Mouse (Mus musculus): Measurements from ENCODE around the gene Vmn1r56. TPM values are rescaled to one million over a fixed set of nuclear protein-coding genes. Genes with fewer than 3 reads are reported as not detected.
"Not testable (repeated sequence)": the region's sequence is repeated elsewhere in the genome, so short reads cannot be mapped to it uniquely, and the experiment has no call there.

The Vmn1r56 gene
- total RNA-seq (2021), result not detected

DNA sequence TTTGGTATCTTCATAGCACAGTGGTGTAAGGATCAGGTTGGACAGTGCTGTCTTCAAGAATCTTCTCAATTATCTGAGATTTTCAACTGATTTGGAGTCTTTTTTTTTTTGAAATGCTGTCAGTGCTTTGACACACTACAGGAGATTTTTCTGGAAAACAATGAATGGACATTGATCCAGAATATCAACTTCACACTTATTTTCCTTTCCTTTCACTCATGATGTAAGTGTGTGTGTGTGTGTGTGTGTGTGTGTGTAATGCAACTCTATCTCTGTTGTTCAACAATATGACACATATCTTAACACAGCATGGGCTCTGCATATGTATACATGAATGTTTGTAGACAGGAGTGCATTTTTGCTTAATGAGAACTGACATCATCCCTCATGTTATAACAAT is at the start of gene Vmn1r56:
TSS of gene Vmn1r56 (minus strand) at position 101 of the 400 bp plus-strand sequence.
- not testable (repeated sequence) for DNase-seq

DNA sequence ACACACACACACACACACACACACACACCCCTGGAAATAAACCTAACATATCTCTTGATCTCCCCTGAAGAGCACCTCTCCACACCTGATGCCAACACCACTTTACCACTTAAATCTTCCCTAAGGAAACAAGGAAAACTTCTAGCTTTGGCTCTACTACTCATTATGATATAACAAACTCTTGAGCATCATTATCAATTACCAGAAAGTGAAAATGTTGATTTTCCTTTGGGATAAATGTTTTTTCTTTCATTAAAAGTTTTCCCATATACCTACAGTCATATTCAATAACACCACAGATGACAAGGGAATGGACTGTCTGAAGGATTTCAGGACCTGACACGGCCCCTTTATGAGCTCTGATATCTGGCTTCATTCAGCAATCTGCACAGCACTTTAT is 21.6 kb upstream of the Vmn1r56 start, which contains the start of gene Vmn1r57:
TSS of gene Vmn1r57 (plus strand) at position 301 of the 400 bp plus-strand sequence.
- DNase-seq, result not testable (repeated sequence)

- DNase-seq, result not testable (repeated sequence)
Measured at GRCm38 (mm10) chr7:5149570-5149969, 47.0 kb downstream of the Vmn1r56 start, which contains the start of gene Vmn1r55. Gene Vmn1r55 (minus strand): TSS chr7:5149670.

Other genes with a start within 250 kb of the Vmn1r56 start
- gene Sbk2, start 232.3 kb downstream of the Vmn1r56 start, total RNA-seq (2021), result 10 to 100 TPM; 10.6 TPM
- 10 to 100 TPM; 21.0 to 24.3 TPM for gene Sbk3, start 225.6 kb downstream of the Vmn1r56 start, total RNA-seq (2021)
- 10 to 100 TPM; 28.4 to 38.0 TPM for gene Zfp579, start 200.6 kb downstream of the Vmn1r56 start, total RNA-seq (2021)
- gene Zfp524, start 182.3 kb downstream of the Vmn1r56 start, total RNA-seq (2021), result 1 to 10 TPM; 6.0 to 6.4 TPM
- 10 to 100 TPM; 26.4 to 26.9 TPM for gene Fiz1, start 182.1 kb downstream of the Vmn1r56 start, total RNA-seq (2021)
- gene Gm44973, start 181.3 kb downstream of the Vmn1r56 start, total RNA-seq (2021), result not detected
- 10 to 100 TPM; 26.0 to 26.6 TPM for gene Zfp865, start 176.4 kb downstream of the Vmn1r56 start, total RNA-seq (2021)
- under 1 TPM in 1 of 2 experiments, not detected in 1; 0.61 TPM for gene Ccdc106, start 176.2 kb downstream of the Vmn1r56 start, total RNA-seq (2021)
- gene 4632433K11Rik, start 162.6 kb downstream of the Vmn1r56 start, total RNA-seq (2021), result under 1 TPM in 1 of 2 experiments, not detected in 1; 0.57 TPM
- gene Zfp784, start 158.3 kb downstream of the Vmn1r56 start, total RNA-seq (2021), result 1 to 10 TPM; 5.4 to 6.0 TPM
- 10 to 100 TPM; 12.2 to 13.2 TPM for gene Zfp580, start 145.2 kb downstream of the Vmn1r56 start, total RNA-seq (2021)
- gene U2af2, start 134.6 kb downstream of the Vmn1r56 start, total RNA-seq (2021), result 100 to 1,000 TPM; 136 to 145 TPM
- gene Epn1, start 116.5 kb downstream of the Vmn1r56 start, total RNA-seq (2021), result 100 to 1,000 TPM; 171 to 183 TPM
- gene Rfpl4, start 79.8 kb downstream of the Vmn1r56 start, total RNA-seq (2021), result not detected
- gene Rasl2-9, start 70.8 kb downstream of the Vmn1r56 start, total RNA-seq (2021), result 1 to 10 TPM; 2.6 to 4.5 TPM
- gene Vmn1r55, start 47.1 kb downstream of the Vmn1r56 start, total RNA-seq (2021), result not detected
- not detected for gene Vmn1r57, start 21.7 kb upstream of the Vmn1r56 start, total RNA-seq (2021)
- not detected for gene Gm5065, start 153.8 kb upstream of the Vmn1r56 start, total RNA-seq (2021)
- not detected for gene Nlrp2, start 154.3 kb upstream of the Vmn1r56 start, total RNA-seq (2021)
- gene Vmn1r58, start 216.6 kb upstream of the Vmn1r56 start, total RNA-seq (2021), result not detected

Data from heart, postnatal 4 days (tissue).